Mouse (Mus musculus) kidney, postnatal 14 days (tissue): Measurements from ENCODE around the gene Ptprc.
A peak's percentile ranks its signal among the peaks of the same experiment; 100 is the strongest.

Source experiments
- DNase-seq: peaks from one replicate; pipeline ENCODE4 v3.0.0; 2022; ENCODE audit warnings: mixed read lengths

Gene Ptprc

GRCm38 (mm10) chr1:138037484-138037883 lies 138.0 kb downstream of the Ptprc start:
- DNase-seq = no peak

GRCm38 (mm10) chr1:138029649-138030048 lies 145.9 kb downstream of the Ptprc start:
- DNase-seq = peak; percentile 29

- no peak for DNase-seq
Observed at GRCm38 (mm10) chr1:138025298-138025697, 150.2 kb downstream of the Ptprc start.

- no peak for DNase-seq
Observed at GRCm38 (mm10) chr1:138023601-138024000, 151.9 kb downstream of the Ptprc start.

- DNase-seq = no peak
Observed at GRCm38 (mm10) chr1:138022918-138023295, 152.6 kb downstream of the Ptprc start.

- no peak for DNase-seq
Observed at GRCm38 (mm10) chr1:138021962-138022917, 153.3 kb downstream of the Ptprc start.
